Mouse (Mus musculus) neural tube, embryonic 11.5 days (tissue): Measurements from ENCODE around the gene Rnf213. TPM values are rescaled to one million over a fixed set of nuclear protein-coding genes. Genes with fewer than 3 reads are reported as not detected.
"Not testable (repeated sequence)": the region's sequence is repeated elsewhere in the genome, so short reads cannot be mapped to it uniquely, and the experiment has no call there.

Experiments
- ATAC-seq: fragments of 200-750 bp; cut with Nextera tagmentation; 2 replicates; pipeline ENCODE4 v1.8.0; 2017; ENCODE audit warnings: moderate number of reproducible peaks, mild to moderate bottlenecking, moderate TSS enrichment, moderate library complexity; ENCODE audit not compliant: insufficient read depth, low FRiP score, low TSS enrichment
- DNase-seq: peaks from one replicate; pipeline ENCODE4 v3.0.0-alpha.2; 2015; ENCODE audit warnings: low spot score
- H3K27ac ChIP-seq: fragments of 300-500 bp; sonication (generic); 2 replicates; pipeline ENCODE4 v1.5.1; 2014; ENCODE audit warnings: low read depth, mild to moderate bottlenecking, low read length
- H3K27me3 ChIP-seq: fragments of 300-500 bp; sonication (generic); 2 replicates; pipeline ENCODE4 v1.6.1; 2014; ENCODE audit warnings: mild to moderate bottlenecking, low read length, mixed read lengths; ENCODE audit not compliant: control insufficient read depth, insufficient read depth
- H3K36me3 ChIP-seq: fragments of 300-500 bp; sonication (generic); 2 replicates; pipeline ENCODE4 v1.6.1; 2014; ENCODE audit warnings: mild to moderate bottlenecking, low read length, moderate library complexity, mixed read lengths; ENCODE audit not compliant: control insufficient read depth, insufficient read depth
- H3K4me1 ChIP-seq: fragments of 300-500 bp; sonication (generic); 2 replicates; pipeline ENCODE4 v1.6.1; 2014; ENCODE audit warnings: low read length, mixed read lengths; ENCODE audit not compliant: control insufficient read depth, insufficient read depth
- H3K4me2 ChIP-seq: fragments of 300-500 bp; sonication (generic); 2 replicates; pipeline ENCODE4 v1.6.1; 2014; ENCODE audit warnings: low read depth, mild to moderate bottlenecking, moderate library complexity
- H3K4me3 ChIP-seq: fragments of 300-500 bp; sonication (generic); 2 replicates; pipeline ENCODE4 v1.5.1; 2014; ENCODE audit warnings: low read depth, low read length
- H3K9ac ChIP-seq: fragments of 300-500 bp; sonication (generic); 2 replicates; pipeline ENCODE4 v1.6.1; 2014; ENCODE audit warnings: mild to moderate bottlenecking, low read length
- H3K9me3 ChIP-seq: fragments of 300-500 bp; sonication (generic); 2 replicates; pipeline ENCODE4 v1.6.1; 2016; ENCODE audit warnings: low read length; ENCODE audit not compliant: control insufficient read depth
- WGBS: fragments of 180-500 bp; shearing (Covaris S2); extraction: QIAGEN DNeasy Blood & Tissue Kit; methylation state at CpG from one replicate; pipeline ENCODE4 v1.1.7; 2014; 5-methylcytosine and 5-hydroxymethylcytosine counted together
- polyA plus RNA-seq: library from polyadenylated mRNA; unstranded; fragments of >200 nt; fragmentation: Nextera tagmentation; extraction: Ambion mirVana; gene quantifications from 2 replicates; pipeline ENCODE4 v1.2.1, GENCODE M21; 2014

The Rnf213 gene
- polyA plus RNA-seq, 1 experiment from 2014 or later: 1.9 TPM

DNA sequence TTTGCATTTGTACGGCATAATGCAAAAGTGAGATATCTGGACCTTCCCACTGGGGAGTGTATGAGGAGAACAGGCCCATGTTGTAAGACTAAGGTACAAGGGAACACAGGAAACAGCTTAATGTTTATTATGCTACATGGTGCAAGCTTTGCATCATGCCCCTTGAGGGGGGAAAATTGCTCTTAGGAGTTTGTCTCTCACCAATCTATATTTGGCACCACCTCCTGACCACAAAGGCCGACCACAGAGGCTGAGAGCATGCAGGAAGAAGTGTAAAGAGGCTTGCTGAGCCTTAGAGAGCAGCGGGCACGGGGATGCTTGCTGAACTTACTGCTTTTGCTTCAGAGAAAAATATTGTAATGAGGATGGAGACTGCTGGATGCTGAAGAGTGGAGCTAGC is 8.0 kb upstream of the Rnf213 start:
- WGBS: 76% methylated on average over 4 of the region's 4 CpGs
- no peak overlapping the region for H3K4me3 ChIP-seq
- DNase-seq: no peak
- H3K27me3 ChIP-seq: peaks cover 7% of the 10 kb centered on the region
- H3K27ac ChIP-seq: no peak overlapping the region
- H3K36me3 ChIP-seq: no peaks in the 10 kb centered on the region
- no peak overlapping the region for H3K4me2 ChIP-seq
- no peaks in the 10 kb centered on the region for H3K9me3 ChIP-seq
- ATAC-seq: no peak
- H3K9ac ChIP-seq: no peak overlapping the region
- H3K4me1 ChIP-seq: no peaks in the 10 kb centered on the region

DNA sequence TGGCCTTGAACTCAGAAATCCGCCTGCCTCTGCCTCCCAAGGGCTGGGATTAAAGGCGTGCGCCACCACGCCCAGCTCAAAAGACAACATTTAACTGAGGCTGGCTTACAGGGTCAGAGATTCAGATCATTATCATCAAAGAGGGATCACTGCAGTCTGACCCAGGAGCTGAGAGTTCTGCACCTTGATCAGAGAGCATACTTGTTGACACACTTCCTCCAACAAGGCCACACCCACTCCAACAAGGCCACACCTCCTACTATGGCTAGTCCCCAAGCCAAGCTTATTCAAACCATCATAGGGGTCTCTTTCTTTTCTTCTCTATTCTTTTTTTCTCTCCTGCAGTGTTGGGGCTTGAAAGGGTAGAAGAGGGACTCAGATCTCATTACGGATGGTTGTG is 6.6 kb upstream of the Rnf213 start:
- no peak for DNase-seq
- WGBS: 95% methylated on average over 5 of the region's 5 CpGs
- Histone ChIP-seq H3K4me2 (no peak overlapping the region), H3K36me3 (no peaks in the 10 kb centered on the region), H3K9ac (no peak overlapping the region), H3K9me3 (no peaks in the 10 kb centered on the region), H3K27me3 (peaks cover 21% of the 10 kb centered on the region), H3K4me3 (no peak overlapping the region), H3K27ac (no peak overlapping the region), H3K4me1 (peaks cover 5% of the 10 kb centered on the region; the same call in 1 of the 2 replicates)
- ATAC-seq: no peak

DNA sequence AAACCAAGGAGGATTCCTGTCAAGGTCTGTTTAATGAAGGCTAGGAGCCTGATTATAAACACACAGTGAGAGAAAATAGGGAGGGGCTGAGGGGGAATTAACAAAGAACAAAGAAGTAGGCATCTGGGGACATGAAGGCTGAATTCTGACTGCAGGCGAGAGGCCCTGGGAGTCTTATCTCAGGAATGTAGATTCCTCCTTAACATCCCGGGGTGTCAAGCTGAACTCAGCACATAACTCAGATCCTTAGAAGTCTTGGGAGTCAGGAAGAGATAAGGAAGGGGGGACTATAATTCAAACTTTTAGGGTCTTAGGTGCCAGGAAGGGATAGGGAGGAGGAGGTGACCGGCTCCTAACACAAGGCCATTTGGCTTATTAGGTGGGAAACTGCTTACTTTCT is 5.6 kb upstream of the Rnf213 start:
- not testable (repeated sequence) for H3K4me1 ChIP-seq, H3K9ac ChIP-seq, H3K9me3 ChIP-seq, H3K4me3 ChIP-seq, H3K4me2 ChIP-seq, DNase-seq, H3K36me3 ChIP-seq, H3K27ac ChIP-seq, ATAC-seq
- WGBS: 25% methylated on average over 3 of the region's 3 CpGs
- peaks cover 31% of the 10 kb centered on the region for H3K27me3 ChIP-seq

DNA sequence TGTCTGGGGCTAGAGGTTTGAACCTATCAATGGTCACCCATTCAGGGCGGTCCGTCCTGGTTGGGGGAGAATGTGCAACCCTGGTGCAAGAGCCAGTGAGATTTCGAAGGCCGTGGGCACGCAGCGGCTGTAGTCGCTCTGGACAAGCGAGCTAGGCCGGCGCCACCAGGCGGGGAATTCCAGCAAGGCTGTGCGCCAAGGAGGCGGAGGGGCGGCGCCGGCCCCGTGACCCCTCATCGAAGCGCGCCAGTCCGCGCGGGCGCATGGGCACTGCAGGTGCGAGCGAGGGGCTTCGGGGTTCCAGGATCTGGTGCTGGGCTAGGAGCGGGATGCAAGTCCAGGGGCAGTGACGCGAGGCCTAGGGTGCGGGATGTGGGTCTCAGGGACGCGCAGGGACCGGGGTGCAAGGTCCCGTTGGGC is 3.0 kb upstream of the Rnf213 start:
- H3K27ac ChIP-seq: 0 out of 2 replicates have a peak overlapping the region, but pooled peaks have one; percentile 4
- peaks cover 48% of the 10 kb centered on the region for H3K27me3 ChIP-seq
- DNase-seq: peak; percentile 78
- ATAC-seq: peak; percentile 35; the same call in 1 of the 2 replicates
- H3K9ac ChIP-seq: peak overlapping the region; percentile 42
- no peaks in the 10 kb centered on the region for H3K36me3 ChIP-seq
- H3K9me3 ChIP-seq: no peaks in the 10 kb centered on the region
- WGBS: under 1% methylated on average over 35 of the region's 35 CpGs
- peaks cover 5% of the 10 kb centered on the region; the same call in 1 of the 2 replicates for H3K4me1 ChIP-seq
- peak overlapping the region; percentile 84 for H3K4me2 ChIP-seq
- peak overlapping the region; percentile 62 for H3K4me3 ChIP-seq

DNA sequence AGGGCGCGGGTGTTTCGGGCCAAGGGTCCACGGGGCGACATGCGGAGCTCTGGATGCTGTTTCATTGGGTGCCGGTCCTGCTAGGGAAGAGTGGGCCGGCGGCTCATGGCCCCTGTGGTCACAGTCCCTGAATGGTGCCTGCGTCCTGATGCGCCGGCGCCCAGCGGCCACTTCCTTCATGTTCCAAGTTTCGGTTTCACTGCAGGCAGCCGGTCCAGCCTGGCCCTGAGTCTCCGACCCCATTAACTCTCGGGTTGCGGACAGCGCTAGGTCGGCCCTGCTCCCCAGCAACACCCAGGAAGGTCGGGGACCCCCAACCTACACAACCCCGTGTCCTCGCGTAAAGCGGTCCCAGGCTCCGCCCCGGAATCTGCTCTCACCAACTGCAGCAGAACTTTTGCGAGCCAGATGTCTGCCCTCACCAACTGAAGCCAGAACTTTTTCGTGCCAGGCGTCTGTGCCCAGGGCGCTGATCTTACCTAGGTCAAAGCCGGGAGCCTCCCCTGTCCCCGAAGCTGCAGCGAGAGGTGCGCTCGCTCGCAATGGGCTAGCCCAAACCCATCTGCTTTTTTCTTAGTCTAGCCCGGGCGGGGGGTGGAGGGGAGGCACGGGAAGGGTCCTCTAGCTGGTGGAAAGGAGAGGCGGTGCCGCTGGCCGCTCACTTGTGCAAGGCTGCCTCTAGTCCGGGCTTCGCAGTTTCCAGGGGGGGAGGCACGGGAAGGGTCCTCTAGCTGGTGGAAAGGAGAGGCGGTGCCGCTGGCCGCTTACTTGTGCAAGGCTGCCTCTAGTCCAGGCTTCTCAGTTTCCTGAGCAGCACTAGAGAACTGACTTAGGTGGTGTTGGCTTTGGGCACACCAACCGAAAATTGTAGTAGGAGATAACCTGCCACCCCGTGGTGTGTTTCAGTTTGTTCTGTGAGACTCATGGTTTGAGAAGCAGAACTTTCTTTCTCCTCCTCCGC is 2.3 kb upstream of the Rnf213 start:
- 2% methylated on average over 50 of the region's 53 CpGs for WGBS
- peaks cover 55% of the 10 kb centered on the region for H3K27me3 ChIP-seq
- H3K27ac ChIP-seq: 0 out of 2 replicates have a peak overlapping the region, but pooled peaks have one; percentile 4
- H3K4me3 ChIP-seq: peak overlapping the region; percentile 62
- peak overlapping the region; percentile 42 for H3K9ac ChIP-seq
- 0 out of 2 replicates have a peak, but pooled peaks have one; percentile 35 for ATAC-seq
- DNase-seq: peak; percentile 53
- H3K4me1 ChIP-seq: peaks cover 5% of the 10 kb centered on the region; the same call in 1 of the 2 replicates
- H3K4me2 ChIP-seq: peak overlapping the region; percentile 84
- no peaks in the 10 kb centered on the region for H3K9me3 ChIP-seq
- H3K36me3 ChIP-seq: no peaks in the 10 kb centered on the region

DNA sequence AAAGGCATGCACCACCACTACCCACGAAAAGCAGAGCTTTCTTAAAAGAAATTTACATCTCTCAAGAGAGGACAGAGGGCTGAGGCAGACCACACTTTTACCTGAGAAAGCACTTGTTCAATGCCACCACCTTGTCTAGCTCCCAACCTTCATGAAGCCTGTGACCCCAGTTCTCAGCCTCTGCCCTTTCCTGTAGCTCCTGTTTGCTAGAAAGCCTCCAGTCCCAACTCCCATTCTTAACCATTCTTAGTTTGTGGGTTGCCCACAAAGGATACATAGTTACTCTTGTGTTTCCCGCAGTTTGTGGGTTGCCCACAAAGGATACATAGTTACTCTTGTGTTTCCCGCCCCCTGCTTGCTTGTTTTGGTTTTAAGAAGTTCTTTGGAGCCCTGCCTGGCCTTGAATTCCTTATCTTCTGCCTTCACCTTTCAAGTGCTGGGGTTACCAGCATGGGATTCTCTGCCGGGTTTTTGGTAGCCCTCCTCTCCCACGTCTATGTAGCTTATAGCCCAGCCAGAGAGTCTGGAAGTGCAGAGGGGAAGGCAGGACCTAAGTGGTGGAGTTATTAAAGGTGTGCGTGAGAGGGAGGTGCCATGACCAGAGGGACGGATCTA is 1.4 kb upstream of the Rnf213 start:
- WGBS: 36% methylated on average over 7 of the region's 7 CpGs
- H3K4me3 ChIP-seq: no peak overlapping the region
- ATAC-seq: no peak

DNA sequence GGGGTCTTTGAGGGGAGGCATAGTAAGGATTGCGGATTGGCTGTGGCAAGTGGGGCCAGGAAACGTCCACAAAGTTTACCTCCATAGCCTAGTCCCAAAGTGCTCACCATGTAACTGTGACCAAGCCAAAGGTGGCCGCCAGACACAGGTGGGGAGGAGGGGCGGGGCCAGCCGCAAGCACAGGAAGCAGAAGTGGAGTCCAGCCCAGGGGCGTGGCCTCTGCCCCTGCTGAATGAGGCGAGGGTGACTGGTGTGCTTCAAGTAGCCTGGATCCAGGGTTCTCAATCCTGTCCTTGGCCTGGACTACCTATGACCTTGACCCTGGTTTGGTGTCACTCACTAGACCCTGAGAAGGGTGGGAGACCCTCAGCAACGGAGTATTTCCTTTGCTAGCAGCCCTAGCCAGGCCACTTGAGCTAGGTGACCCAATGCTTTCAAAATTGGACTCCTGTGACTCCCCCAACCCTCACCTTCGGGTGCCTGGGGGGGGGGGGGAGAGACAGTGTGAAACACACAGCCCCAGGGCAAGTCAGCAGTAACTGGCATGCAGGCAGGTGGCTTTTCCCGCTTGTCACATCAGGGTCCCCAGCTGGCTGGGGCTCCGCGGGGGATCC is 792 bp upstream of the Rnf213 start:
- Histone ChIP-seq H3K27ac (no peak overlapping the region), H3K36me3 (no peaks in the 10 kb centered on the region), H3K4me1 (peaks cover 5% of the 10 kb centered on the region; the same call in 1 of the 2 replicates), H3K9me3 (no peaks in the 10 kb centered on the region), H3K9ac (no peak overlapping the region), H3K4me3 (no peak overlapping the region), H3K27me3 (peaks cover 61% of the 10 kb centered on the region), H3K4me2 (peak overlapping the region; percentile 51)
- ATAC-seq (no peak), DNase-seq (no peak)
- 8% methylated on average over 12 of the region's 12 CpGs for WGBS

More for the DNA sequence above, 1.4 kb upstream of the Rnf213 start:
- no peak for DNase-seq
- Histone ChIP-seq H3K4me1 (peaks cover 5% of the 10 kb centered on the region; the same call in 1 of the 2 replicates), H3K9ac (no peak overlapping the region), H3K36me3 (no peaks in the 10 kb centered on the region), H3K9me3 (no peaks in the 10 kb centered on the region), H3K27me3 (peaks cover 61% of the 10 kb centered on the region), H3K27ac (no peak overlapping the region), H3K4me2 (no peak overlapping the region)

DNA sequence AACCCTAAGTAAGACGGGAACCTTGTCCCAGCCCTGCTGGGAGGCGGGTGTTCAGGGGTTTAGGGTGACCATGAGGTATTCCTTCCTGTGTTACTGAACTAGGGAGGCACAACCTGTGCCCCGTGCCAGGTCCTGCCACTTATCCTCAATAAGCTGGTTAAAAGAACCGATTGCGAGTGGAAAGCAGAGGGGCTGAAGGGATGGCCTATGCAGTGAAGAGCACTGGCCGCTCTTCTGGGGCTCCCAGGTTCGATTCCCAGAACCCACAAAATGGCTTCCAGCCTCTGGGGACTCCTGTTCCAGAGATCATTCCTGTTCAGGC is 544 bp downstream of the Rnf213 start:
- 33% methylated on average over 7 of the region's 7 CpGs for WGBS
- ATAC-seq (no peak), DNase-seq (peak; percentile 23)
- peaks cover 5% of the 10 kb centered on the region; the same call in 1 of the 2 replicates for H3K4me1 ChIP-seq
- H3K36me3 ChIP-seq: no peaks in the 10 kb centered on the region
- H3K27me3 ChIP-seq: peaks cover 61% of the 10 kb centered on the region
- peak overlapping the region; percentile 31 for H3K4me3 ChIP-seq
- no peaks in the 10 kb centered on the region for H3K9me3 ChIP-seq
- H3K9ac ChIP-seq: peak overlapping the region; percentile 23; the same call in 1 of the 2 replicates
- H3K27ac ChIP-seq: no peak overlapping the region
- H3K4me2 ChIP-seq: peak overlapping the region; percentile 51
